Mouse (Mus musculus) heart, postnatal 0 days (tissue): ENCODE measurements at regions not wholly inside any gene's neighbourhood (a gene's known extent, or its start where the extent isn't known, plus 50 kb on each side); places are given as distances from the start of the nearest gene placed in this dataset.

ENCODE experiments used
- ATAC-seq: fragments of 200-750 bp; cut with Nextera tagmentation; 2 replicates; pipeline ENCODE4 v1.8.0; 2017; ENCODE audit warnings: low read depth, moderate number of reproducible peaks, moderate library complexity; ENCODE audit not compliant: insufficient read depth
- DNase-seq: peaks from one replicate; pipeline ENCODE4 v3.0.0-alpha.2; 2016; ENCODE audit warnings: low spot score
- H3K27ac ChIP-seq: fragments of 300-500 bp; sonication (generic); 2 replicates; pipeline ENCODE4 v1.5.1; 2014; ENCODE audit warnings: low read depth, mild to moderate bottlenecking
- H3K27me3 ChIP-seq: fragments of 300-500 bp; sonication (generic); 2 replicates; pipeline ENCODE4 v1.6.1; 2014; ENCODE audit warnings: low read length, mixed read lengths; ENCODE audit not compliant: control insufficient read depth, insufficient read depth
- H3K36me3 ChIP-seq: fragments of 300-500 bp; sonication (generic); replicated peaks from 2 replicates; pipeline ENCODE4 v1.6.1; 2014; ENCODE audit warnings: low read length, mixed read lengths; ENCODE audit not compliant: control insufficient read depth, insufficient read depth
- H3K4me1 ChIP-seq: fragments of 300-500 bp; sonication (generic); 2 replicates; pipeline ENCODE4 v1.6.1; 2014; ENCODE audit warnings: antibody characterized with exemption; ENCODE audit not compliant: control insufficient read depth, insufficient read depth
- H3K4me2 ChIP-seq: fragments of 300-500 bp; sonication (generic); 2 replicates; pipeline ENCODE4 v1.6.1; 2014; ENCODE audit warnings: low read depth, mild to moderate bottlenecking, low read length, moderate library complexity
- H3K4me3 ChIP-seq: fragments of 300-500 bp; sonication (generic); 2 replicates; pipeline ENCODE4 v1.5.1; 2014; ENCODE audit warnings: low read depth, low read length
- H3K9ac ChIP-seq: fragments of 300-500 bp; sonication (generic); replicated peaks from 2 replicates; pipeline ENCODE4 v1.6.1; 2014; ENCODE audit warnings: low read depth, low read length, mixed read lengths
- H3K9me3 ChIP-seq: fragments of 300-500 bp; sonication (generic); replicated peaks from 2 replicates; pipeline ENCODE4 v1.6.1; 2016; ENCODE audit warnings: low read length; ENCODE audit not compliant: control insufficient read depth
- CTCF ChIP-seq: IDR thresholded peaks from 2 replicates; pipeline ENCODE4 v1.5.1; 2016; ENCODE audit warnings: antibody characterized with exemption, control low read depth, low read depth
- EP300 ChIP-seq: IDR thresholded peaks from 2 replicates; pipeline ENCODE4 v1.6.1; 2016; ENCODE audit warnings: antibody characterized with exemption, low read depth
- WGBS: fragments of 180-500 bp; shearing (Covaris S2); extraction: QIAGEN DNeasy Blood & Tissue Kit; methylation state at CpG from one replicate; pipeline ENCODE4 v1.1.7; 2014; 5-methylcytosine and 5-hydroxymethylcytosine counted together

DNA sequence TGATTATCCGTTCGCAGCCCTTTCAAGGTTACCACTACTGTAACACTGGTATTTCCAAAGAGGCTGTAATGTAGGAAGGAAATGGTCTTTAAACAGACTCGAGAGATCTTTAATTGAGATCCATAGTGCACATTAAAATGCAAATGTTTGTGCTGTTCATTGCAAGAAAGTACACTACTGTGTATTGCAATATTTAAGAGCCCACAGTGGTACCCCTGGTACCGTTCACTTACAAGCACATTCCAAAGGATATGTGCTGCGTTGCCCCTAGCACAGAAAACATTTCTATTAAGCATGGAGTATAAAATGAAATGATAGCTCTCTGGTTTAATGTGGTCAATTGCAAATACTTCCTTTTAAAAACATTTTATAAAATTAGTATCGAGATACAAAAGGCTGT is 209.5 kb downstream of the Rdh14 start:
- no peaks in the 10 kb centered on the region for H3K36me3 ChIP-seq
- TF ChIP-seq EP300 (no peak), CTCF (no peak)

DNA sequence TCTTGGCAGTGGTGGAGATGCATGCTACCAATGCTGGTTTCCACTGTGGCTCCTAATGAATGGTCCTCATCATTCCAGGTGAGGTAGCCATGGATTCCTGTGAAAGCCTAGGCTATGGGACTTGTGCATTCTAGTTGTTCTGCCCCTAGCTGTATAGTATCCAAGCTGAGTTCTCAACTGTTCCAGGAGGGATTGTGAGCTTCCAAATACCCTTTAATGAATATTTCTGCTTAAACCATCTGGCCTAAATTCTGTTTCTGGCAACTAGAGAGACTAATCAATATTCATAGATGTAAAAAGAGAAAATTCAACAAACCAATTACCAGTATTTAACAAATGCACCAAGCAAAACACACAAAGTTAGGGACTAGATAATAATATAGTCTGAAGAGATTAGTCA is 227.7 kb downstream of the Rdh14 start:
- DNase-seq (no peak), ATAC-seq (no peak)
- Histone ChIP-seq H3K27me3 (no peaks in the 10 kb centered on the region), H3K27ac (no peak overlapping the region), H3K9me3 (no peaks in the 10 kb centered on the region), H3K9ac (no peak overlapping the region), H3K4me3 (no peak overlapping the region), H3K4me1 (no peaks in the 10 kb centered on the region), H3K4me2 (no peak overlapping the region), H3K36me3 (no peaks in the 10 kb centered on the region)
- TF ChIP-seq EP300 (no peak), CTCF (no peak)

More for the DNA sequence above, 209.5 kb downstream of the Rdh14 start:
- Histone ChIP-seq H3K4me1 (no peaks in the 10 kb centered on the region), H3K9me3 (no peaks in the 10 kb centered on the region), H3K9ac (no peak overlapping the region), H3K27ac (no peak overlapping the region), H3K4me2 (no peak overlapping the region), H3K27me3 (no peaks in the 10 kb centered on the region), H3K4me3 (no peak overlapping the region)
- no peak for DNase-seq
- ATAC-seq, result no peak
- 69% methylated on average over 6 of the region's 6 CpGs for WGBS

- DNase-seq (no peak), ATAC-seq (no peak)
- no peak overlapping the region for H3K4me2 ChIP-seq
- H3K4me3 ChIP-seq, result no peak overlapping the region
- TF ChIP-seq CTCF (no peak), EP300 (no peak)
- H3K36me3 ChIP-seq, result no peaks in the 10 kb centered on the region
- H3K27ac ChIP-seq, result no peak overlapping the region
- no peaks in the 10 kb centered on the region for H3K4me1 ChIP-seq
- no peaks in the 10 kb centered on the region for H3K9me3 ChIP-seq
- H3K9ac ChIP-seq, result no peak overlapping the region
- WGBS, result 70% methylated on average over 3 of the region's 3 CpGs
- H3K27me3 ChIP-seq, result no peaks in the 10 kb centered on the region
Observed at GRCm38 (mm10) chr12:10620541-10620940, 230.0 kb downstream of the Rdh14 start.

GRCm38 (mm10) chr12:10638591-10638990 is 248.0 kb downstream of the Rdh14 start:
- 50% methylated on average over 3 of the region's 3 CpGs for WGBS
- no peak for DNase-seq
- no peak for ATAC-seq
- Histone ChIP-seq H3K4me2 (no peak overlapping the region), H3K36me3 (no peaks in the 10 kb centered on the region), H3K27ac (no peak overlapping the region), H3K9me3 (no peaks in the 10 kb centered on the region), H3K4me3 (no peak overlapping the region), H3K27me3 (no peaks in the 10 kb centered on the region), H3K4me1 (no peaks in the 10 kb centered on the region), H3K9ac (no peak overlapping the region)
- TF ChIP-seq EP300, result no peak
- no peak for TF ChIP-seq CTCF

- H3K4me2 ChIP-seq, result no peak overlapping the region
- H3K4me1 ChIP-seq, result no peaks in the 10 kb centered on the region
- no peak overlapping the region for H3K9ac ChIP-seq
- H3K27ac ChIP-seq, result no peak overlapping the region
- TF ChIP-seq CTCF (no peak), EP300 (no peak)
- no peaks in the 10 kb centered on the region for H3K9me3 ChIP-seq
- DNase-seq (no peak), ATAC-seq (no peak)
- H3K36me3 ChIP-seq, result no peaks in the 10 kb centered on the region
- H3K27me3 ChIP-seq, result no peaks in the 10 kb centered on the region
- H3K4me3 ChIP-seq, result no peak overlapping the region
- 66% methylated on average over 6 of the region's 6 CpGs for WGBS
Observed at GRCm38 (mm10) chr12:10654466-10655184, 264.1 kb downstream of the Rdh14 start.

- Histone ChIP-seq H3K9me3 (no peaks in the 10 kb centered on the region), H3K27ac (no peak overlapping the region), H3K36me3 (no peaks in the 10 kb centered on the region), H3K9ac (no peak overlapping the region), H3K4me1 (no peaks in the 10 kb centered on the region), H3K27me3 (no peaks in the 10 kb centered on the region), H3K4me3 (no peak overlapping the region), H3K4me2 (no peak overlapping the region)
- TF ChIP-seq EP300 (no peak), CTCF (no peak)
- no peak for ATAC-seq
- no peak for DNase-seq
Observed at GRCm38 (mm10) chr12:10655185-10655544, 264.6 kb downstream of the Rdh14 start.
